Mouse (Mus musculus) lung, adult 18-20 months (tissue): ENCODE data around the gene Nhsl1.

Experiments
- DNase-seq, 2 experiments: peaks; one replicate each; pipeline ENCODE4 v3.0.0; 2022; ENCODE audit warnings: mixed read lengths in 2 of 2

Gene Nhsl1

GRCm38 (mm10) chr10:18318916-18319481, at the start of gene Nhsl1:
Gene Nhsl1 (plus strand): TSS chr10:18318985.
- peak; percentile 61 to 76 for DNase-seq

- no peak for DNase-seq
Measured at GRCm38 (mm10) chr10:18276090-18276734, 42.6 kb upstream of the Nhsl1 start.

- DNase-seq, result no peak
Measured at GRCm38 (mm10) chr10:18283991-18284390, 34.8 kb upstream of the Nhsl1 start.

- no peak for DNase-seq
Measured at GRCm38 (mm10) chr10:18289512-18289911, 29.3 kb upstream of the Nhsl1 start.

- no peak for DNase-seq
Measured at GRCm38 (mm10) chr10:18305106-18305505, 13.7 kb upstream of the Nhsl1 start.

- no peak for DNase-seq
Measured at GRCm38 (mm10) chr10:18315071-18315470, 3.7 kb upstream of the Nhsl1 start.

GRCm38 (mm10) chr10:18317521-18317920, 1.3 kb upstream of the Nhsl1 start:
- DNase-seq, result no peak

- peak; percentile 78 to 85 for DNase-seq
Measured at GRCm38 (mm10) chr10:18317961-18318915, 547 bp upstream of the Nhsl1 start.

GRCm38 (mm10) chr10:18319691-18320090, 906 bp downstream of the Nhsl1 start:
- DNase-seq, result no peak

GRCm38 (mm10) chr10:18321861-18322260, 3.1 kb downstream of the Nhsl1 start:
- DNase-seq, result no peak

- DNase-seq, result no peak
Measured at GRCm38 (mm10) chr10:18323701-18324100, 4.9 kb downstream of the Nhsl1 start.

GRCm38 (mm10) chr10:18328331-18328908, 9.6 kb downstream of the Nhsl1 start:
- no peak for DNase-seq

- peak; percentile 33 to 55 for DNase-seq
Measured at GRCm38 (mm10) chr10:18329096-18330038, 10.6 kb downstream of the Nhsl1 start.

- no peak for DNase-seq
Measured at GRCm38 (mm10) chr10:18330445-18330844, 11.7 kb downstream of the Nhsl1 start.

GRCm38 (mm10) chr10:18333575-18333974, 14.8 kb downstream of the Nhsl1 start:
- DNase-seq, result no peak

- no peak for DNase-seq
Measured at GRCm38 (mm10) chr10:18334176-18334575, 15.4 kb downstream of the Nhsl1 start.

- no peak for DNase-seq
Measured at GRCm38 (mm10) chr10:18334734-18335133, 15.9 kb downstream of the Nhsl1 start.

GRCm38 (mm10) chr10:18337725-18338124, 18.9 kb downstream of the Nhsl1 start:
- DNase-seq, result no peak

GRCm38 (mm10) chr10:18339386-18339785, 20.6 kb downstream of the Nhsl1 start:
- DNase-seq, result no peak

- DNase-seq, result no peak
Measured at GRCm38 (mm10) chr10:18340930-18341329, 22.1 kb downstream of the Nhsl1 start.

GRCm38 (mm10) chr10:18341444-18342196, 22.8 kb downstream of the Nhsl1 start:
- DNase-seq, result no peak
